Mouse (Mus musculus) forebrain, postnatal 0 days (tissue): ENCODE data around the gene Olfr49. TPM values are rescaled to one million over a fixed set of nuclear protein-coding genes. Genes with fewer than 3 reads are reported as not detected.

Experiments
- ATAC-seq: fragments of 200-750 bp; cut with Nextera tagmentation; 2 replicates; pipeline ENCODE4 v1.8.0; 2017; ENCODE audit warnings: mild to moderate bottlenecking, moderate library complexity
- DNase-seq: peaks from one replicate; pipeline ENCODE4 v3.0.0-alpha.2; 2015
- H3K27ac ChIP-seq: fragments of 300-500 bp; sonication (generic); 2 replicates; pipeline ENCODE4 v1.5.1; 2014; ENCODE audit warnings: low read depth, mild to moderate bottlenecking, antibody characterized with exemption, low read length, moderate library complexity, mixed read lengths
- H3K27me3 ChIP-seq: fragments of 300-500 bp; sonication (generic); 2 replicates; pipeline ENCODE4 v1.6.1; 2014; ENCODE audit warnings: mild to moderate bottlenecking, low read length, mixed read lengths; ENCODE audit not compliant: insufficient read depth
- H3K36me3 ChIP-seq: fragments of 300-500 bp; sonication (generic); 2 replicates; pipeline ENCODE4 v1.6.1; 2014; ENCODE audit warnings: mild to moderate bottlenecking, moderate library complexity; ENCODE audit not compliant: insufficient read depth
- H3K4me1 ChIP-seq: fragments of 300-500 bp; sonication (generic); 2 replicates; pipeline ENCODE4 v1.6.1; 2014; ENCODE audit warnings: antibody characterized with exemption; ENCODE audit not compliant: insufficient read depth
- H3K4me2 ChIP-seq: fragments of 300-500 bp; sonication (generic); 2 replicates; pipeline ENCODE4 v1.6.1; 2014; ENCODE audit warnings: low read depth, mild to moderate bottlenecking, moderate library complexity
- H3K4me3 ChIP-seq: fragments of 300-500 bp; sonication (generic); 2 replicates; pipeline ENCODE4 v1.5.1; 2014; ENCODE audit warnings: low read depth, low read length, mixed read lengths
- H3K9ac ChIP-seq: fragments of 300-500 bp; sonication (generic); 2 replicates; pipeline ENCODE4 v1.6.1; 2014; ENCODE audit warnings: mild to moderate bottlenecking
- H3K9me3 ChIP-seq: fragments of 300-500 bp; sonication (generic); 2 replicates; pipeline ENCODE4 v1.6.1; 2016; ENCODE audit warnings: low read length
- CTCF ChIP-seq: sonication (generic); IDR thresholded peaks from 2 replicates; pipeline ENCODE4 v1.5.1; 2016; ENCODE audit warnings: antibody characterized with exemption, control low read depth, low read depth
- WGBS: fragments of 180-500 bp; shearing (Covaris S2); extraction: QIAGEN DNeasy Blood & Tissue Kit; methylation state at CpG from one replicate; pipeline ENCODE4 v1.1.7; 2014; 5-methylcytosine and 5-hydroxymethylcytosine counted together
- polyA plus RNA-seq: library from polyadenylated mRNA; unstranded; fragments of >200 nt; fragmentation: Nextera tagmentation; extraction: Ambion mirVana; gene quantifications from 2 replicates; pipeline ENCODE4 v1.2.1, GENCODE M21; 2015
- total RNA-seq: library from RNA; depleted of rRNA; stranded (reverse); fragments of >200 nt; gene quantifications from 2 replicates; pipeline ENCODE4 v1.2.3, GENCODE M21; 2014

Olfr49 gene
- total and polyA plus RNA-seq, 2 experiments from 2014 or later, result not detected

- TF ChIP-seq CTCF, result peak; percentile 32
- peaks cover 8% of the 10 kb centered on the region; the same call in 1 of the 2 replicates for H3K4me1 ChIP-seq
- ATAC-seq, result peak; percentile 100
These were observed 30.9 kb downstream of the Olfr49 start, which contains the start of the genes Dad1 and Abhd4 for GRCm38 (mm10) chr14:54253741-54254291. TSS of gene Dad1 (minus strand) at chr14:54254104. TSS of gene Abhd4 (plus strand) at chr14:54254188.

GRCm38 (mm10) chr14:54250122-54250521, 34.6 kb downstream of the Olfr49 start:
- ATAC-seq (no peak), DNase-seq (no peak)
- no peaks in the 10 kb centered on the region for H3K27me3 ChIP-seq
- TF ChIP-seq CTCF, result no peak
- H3K36me3 ChIP-seq, result peaks cover 17% of the 10 kb centered on the region; the same call in 1 of the 2 replicates
- no peak overlapping the region for H3K9ac ChIP-seq
- peaks cover 8% of the 10 kb centered on the region; the same call in 1 of the 2 replicates for H3K4me1 ChIP-seq
- H3K27ac ChIP-seq, result no peak overlapping the region
- no peak overlapping the region for H3K4me2 ChIP-seq
- WGBS, result 74% methylated on average over 4 of the region's 4 CpGs
- H3K9me3 ChIP-seq, result no peaks in the 10 kb centered on the region
- H3K4me3 ChIP-seq, result no peak overlapping the region

More at GRCm38 (mm10) chr14:54253741-54254291, 30.9 kb downstream of the Olfr49 start, which contains the start of the genes Dad1 and Abhd4:
- no peaks in the 10 kb centered on the region for H3K27me3 ChIP-seq
- peak; percentile 99 for DNase-seq
- peak within 1 kb of the TSS; percentile 68 for H3K9ac ChIP-seq
- H3K9me3 ChIP-seq, result no peaks in the 10 kb centered on the region
- peak within 1 kb of the TSS; percentile 72 for H3K27ac ChIP-seq
- H3K4me2 ChIP-seq, result peak within 1 kb of the TSS; percentile 75
- H3K36me3 ChIP-seq, result 0 out of 2 replicates have a peak, but pooled peaks cover 6% of the 10 kb centered on the region
- WGBS, result under 1% methylated on average over 39 of the region's 39 CpGs
- peak within 1 kb of the TSS; percentile 83 for H3K4me3 ChIP-seq

GRCm38 (mm10) chr14:54249326-54249725, 35.4 kb downstream of the Olfr49 start:
- peaks cover 17% of the 10 kb centered on the region; the same call in 1 of the 2 replicates for H3K36me3 ChIP-seq
- no peaks in the 10 kb centered on the region for H3K27me3 ChIP-seq
- WGBS, result 78% methylated on average over 9 of the region's 9 CpGs
- H3K4me1 ChIP-seq, result peaks cover 8% of the 10 kb centered on the region; the same call in 1 of the 2 replicates
- no peaks in the 10 kb centered on the region for H3K9me3 ChIP-seq
- ATAC-seq (no peak), DNase-seq (no peak)
- no peak overlapping the region for H3K4me2 ChIP-seq
- no peak overlapping the region for H3K4me3 ChIP-seq
- no peak overlapping the region for H3K9ac ChIP-seq
- no peak overlapping the region for H3K27ac ChIP-seq
- no peak for TF ChIP-seq CTCF

GRCm38 (mm10) chr14:54246232-54246631, 38.5 kb downstream of the Olfr49 start:
- H3K4me1 ChIP-seq, result no peaks in the 10 kb centered on the region
- no peak for DNase-seq
- no peaks in the 10 kb centered on the region for H3K9me3 ChIP-seq
- no peak overlapping the region for H3K27ac ChIP-seq
- peaks cover 31% of the 10 kb centered on the region for H3K36me3 ChIP-seq
- no peak overlapping the region for H3K4me3 ChIP-seq
- ATAC-seq, result no peak
- 92% methylated on average over 3 of the region's 3 CpGs for WGBS
- no peaks in the 10 kb centered on the region for H3K27me3 ChIP-seq
- no peak overlapping the region for H3K9ac ChIP-seq
- no peak overlapping the region for H3K4me2 ChIP-seq
- no peak for TF ChIP-seq CTCF

GRCm38 (mm10) chr14:54244183-54244582, 40.6 kb downstream of the Olfr49 start:
- Histone ChIP-seq H3K4me2 (no peak overlapping the region), H3K4me3 (no peak overlapping the region), H3K36me3 (peaks cover 31% of the 10 kb centered on the region), H3K9me3 (no peaks in the 10 kb centered on the region), H3K27ac (no peak overlapping the region), H3K27me3 (no peaks in the 10 kb centered on the region), H3K9ac (no peak overlapping the region), H3K4me1 (no peaks in the 10 kb centered on the region)
- ATAC-seq, result peak; percentile 29; the same call in 1 of the 2 replicates
- 28% methylated on average over 3 of the region's 3 CpGs for WGBS
- DNase-seq, result no peak
- TF ChIP-seq CTCF, result no peak

- Histone ChIP-seq H3K9ac (no peak overlapping the region), H3K9me3 (no peaks in the 10 kb centered on the region), H3K4me3 (no peak overlapping the region), H3K4me1 (no peaks in the 10 kb centered on the region), H3K27me3 (no peaks in the 10 kb centered on the region), H3K36me3 (peaks cover 19% of the 10 kb centered on the region), H3K4me2 (no peak overlapping the region), H3K27ac (no peak overlapping the region)
- TF ChIP-seq CTCF, result no peak
- DNase-seq (no peak), ATAC-seq (no peak)
- WGBS, result 77% methylated on average over 5 of the region's 5 CpGs
These were observed 44.2 kb downstream of the Olfr49 start for GRCm38 (mm10) chr14:54240542-54240941.

GRCm38 (mm10) chr14:54239002-54239736, 45.6 kb downstream of the Olfr49 start:
- peak; percentile 78 for DNase-seq
- no peak overlapping the region for H3K4me2 ChIP-seq
- WGBS, result 9% methylated on average over 7 of the region's 7 CpGs
- no peak overlapping the region for H3K27ac ChIP-seq
- H3K4me3 ChIP-seq, result no peak overlapping the region
- peak; percentile 75 for ATAC-seq
- no peaks in the 10 kb centered on the region for H3K4me1 ChIP-seq
- H3K36me3 ChIP-seq, result peaks cover 33% of the 10 kb centered on the region
- H3K27me3 ChIP-seq, result no peaks in the 10 kb centered on the region
- H3K9ac ChIP-seq, result no peak overlapping the region
- peak; percentile 89 for TF ChIP-seq CTCF
- no peaks in the 10 kb centered on the region for H3K9me3 ChIP-seq
